Mouse (Mus musculus) spleen, adult 12 weeks (tissue): Measurements from ENCODE around the gene Adipor2.
"Not testable (repeated sequence)": the region's sequence is repeated elsewhere in the genome, so short reads cannot be mapped to it uniquely, and the experiment has no call there.

ENCODE experiments used
- DNase-seq: peaks from one replicate; pipeline ENCODE4 v3.0.0; 2022; ENCODE audit warnings: low spot score

Adipor2 gene

GRCm38 (mm10) chr6:119389089-119389488 is 28.4 kb downstream of the Adipor2 start:
- DNase-seq: no peak

- peak; percentile 93 for DNase-seq
Observed at GRCm38 (mm10) chr6:119388650-119389012, 28.9 kb downstream of the Adipor2 start.

GRCm38 (mm10) chr6:119387801-119388649 is 29.5 kb downstream of the Adipor2 start:
- DNase-seq: peak; percentile 31

GRCm38 (mm10) chr6:119386821-119387220 is 30.7 kb downstream of the Adipor2 start:
- no peak for DNase-seq

- no peak for DNase-seq
Observed at GRCm38 (mm10) chr6:119386421-119386820, 31.1 kb downstream of the Adipor2 start.

- no peak for DNase-seq
Observed at GRCm38 (mm10) chr6:119385668-119386067, 31.8 kb downstream of the Adipor2 start.

GRCm38 (mm10) chr6:119378631-119379030 is 38.9 kb downstream of the Adipor2 start:
- no peak for DNase-seq

- no peak for DNase-seq
Observed at GRCm38 (mm10) chr6:119377613-119378012, 39.9 kb downstream of the Adipor2 start.

GRCm38 (mm10) chr6:119375035-119375434 is 42.5 kb downstream of the Adipor2 start:
- DNase-seq: no peak

GRCm38 (mm10) chr6:119373000-119373705 is 44.4 kb downstream of the Adipor2 start:
- DNase-seq: no peak

- DNase-seq: no peak
Observed at GRCm38 (mm10) chr6:119372237-119372636, 45.3 kb downstream of the Adipor2 start.

GRCm38 (mm10) chr6:119371624-119372023 is 45.9 kb downstream of the Adipor2 start:
- DNase-seq: no peak

GRCm38 (mm10) chr6:119367382-119367781 is 50.1 kb downstream of the Adipor2 start:
- no peak for DNase-seq

GRCm38 (mm10) chr6:119366800-119367199 is 50.7 kb downstream of the Adipor2 start:
- not testable (repeated sequence) for DNase-seq

- DNase-seq: no peak
Observed at GRCm38 (mm10) chr6:119363593-119363992, 53.9 kb downstream of the Adipor2 start.

- no peak for DNase-seq
Observed at GRCm38 (mm10) chr6:119360925-119361702, 56.4 kb downstream of the Adipor2 start.

GRCm38 (mm10) chr6:119360250-119360649 is 57.3 kb downstream of the Adipor2 start:
- DNase-seq: not testable (repeated sequence)

- DNase-seq: no peak
Observed at GRCm38 (mm10) chr6:119358020-119358571, 59.4 kb downstream of the Adipor2 start.

GRCm38 (mm10) chr6:119352501-119352900 is 65.0 kb downstream of the Adipor2 start:
- DNase-seq: no peak

- DNase-seq: no peak
Observed at GRCm38 (mm10) chr6:119351656-119352055, 65.8 kb downstream of the Adipor2 start.

- no peak for DNase-seq
Observed at GRCm38 (mm10) chr6:119350703-119351198, 66.8 kb downstream of the Adipor2 start.

- DNase-seq: peak; percentile 36
Observed at GRCm38 (mm10) chr6:119348234-119348633, 69.3 kb downstream of the Adipor2 start.
